Mouse (Mus musculus) neural tube, embryonic 11.5 days (tissue): ENCODE results near the gene Fam189a1. TPM values are rescaled to one million over a fixed set of nuclear protein-coding genes. Genes with fewer than 3 reads are reported as not detected.

Experiments
- ATAC-seq: fragments of 200-750 bp; cut with Nextera tagmentation; 2 replicates; pipeline ENCODE4 v1.8.0; 2017; ENCODE audit warnings: moderate number of reproducible peaks, mild to moderate bottlenecking, moderate TSS enrichment, moderate library complexity; ENCODE audit not compliant: insufficient read depth, low FRiP score, low TSS enrichment
- DNase-seq: peaks from one replicate; pipeline ENCODE4 v3.0.0-alpha.2; 2015; ENCODE audit warnings: low spot score
- H3K27ac ChIP-seq: fragments of 300-500 bp; sonication (generic); 2 replicates; pipeline ENCODE4 v1.5.1; 2014; ENCODE audit warnings: low read depth, mild to moderate bottlenecking, low read length
- H3K27me3 ChIP-seq: fragments of 300-500 bp; sonication (generic); 2 replicates; pipeline ENCODE4 v1.6.1; 2014; ENCODE audit warnings: mild to moderate bottlenecking, low read length, mixed read lengths; ENCODE audit not compliant: control insufficient read depth, insufficient read depth
- H3K36me3 ChIP-seq: fragments of 300-500 bp; sonication (generic); 2 replicates; pipeline ENCODE4 v1.6.1; 2014; ENCODE audit warnings: mild to moderate bottlenecking, low read length, moderate library complexity, mixed read lengths; ENCODE audit not compliant: control insufficient read depth, insufficient read depth
- H3K4me1 ChIP-seq: fragments of 300-500 bp; sonication (generic); 2 replicates; pipeline ENCODE4 v1.6.1; 2014; ENCODE audit warnings: low read length, mixed read lengths; ENCODE audit not compliant: control insufficient read depth, insufficient read depth
- H3K4me2 ChIP-seq: fragments of 300-500 bp; sonication (generic); 2 replicates; pipeline ENCODE4 v1.6.1; 2014; ENCODE audit warnings: low read depth, mild to moderate bottlenecking, moderate library complexity
- H3K4me3 ChIP-seq: fragments of 300-500 bp; sonication (generic); 2 replicates; pipeline ENCODE4 v1.5.1; 2014; ENCODE audit warnings: low read depth, low read length
- H3K9ac ChIP-seq: fragments of 300-500 bp; sonication (generic); 2 replicates; pipeline ENCODE4 v1.6.1; 2014; ENCODE audit warnings: mild to moderate bottlenecking, low read length
- H3K9me3 ChIP-seq: fragments of 300-500 bp; sonication (generic); 2 replicates; pipeline ENCODE4 v1.6.1; 2016; ENCODE audit warnings: low read length; ENCODE audit not compliant: control insufficient read depth
- WGBS: fragments of 180-500 bp; shearing (Covaris S2); extraction: QIAGEN DNeasy Blood & Tissue Kit; methylation state at CpG from one replicate; pipeline ENCODE4 v1.1.7; 2014; 5-methylcytosine and 5-hydroxymethylcytosine counted together
- polyA plus RNA-seq: library from polyadenylated mRNA; unstranded; fragments of >200 nt; fragmentation: Nextera tagmentation; extraction: Ambion mirVana; gene quantifications from 2 replicates; pipeline ENCODE4 v1.2.1, GENCODE M21; 2014

Gene Fam189a1
- polyA plus RNA-seq, 1 experiment from 2014 or later: 5.6 TPM

- WGBS: 35% methylated on average over 7 of the region's 7 CpGs
- Histone ChIP-seq H3K36me3 (no peaks in the 10 kb centered on the region), H3K9ac (no peak overlapping the region), H3K4me3 (no peak overlapping the region), H3K4me2 (no peak overlapping the region), H3K27ac (no peak overlapping the region), H3K4me1 (no peaks in the 10 kb centered on the region), H3K27me3 (no peaks in the 10 kb centered on the region), H3K9me3 (no peaks in the 10 kb centered on the region)
- peak; percentile 78 for DNase-seq
- ATAC-seq: peak; percentile 40; the same call in 1 of the 2 replicates
Observed at GRCm38 (mm10) chr7:64729785-64730184, 426.6 kb downstream of the Fam189a1 start.

- no peaks in the 10 kb centered on the region for H3K4me1 ChIP-seq
- H3K27me3 ChIP-seq: no peaks in the 10 kb centered on the region
- no peak overlapping the region for H3K4me3 ChIP-seq
- ATAC-seq (no peak), DNase-seq (no peak)
- no peaks in the 10 kb centered on the region for H3K9me3 ChIP-seq
- WGBS: 82% methylated on average over 3 of the region's 3 CpGs
- no peaks in the 10 kb centered on the region for H3K36me3 ChIP-seq
- H3K27ac ChIP-seq: no peak overlapping the region
- no peak overlapping the region for H3K9ac ChIP-seq
- no peak overlapping the region for H3K4me2 ChIP-seq
Observed at GRCm38 (mm10) chr7:64728816-64729215, 427.6 kb downstream of the Fam189a1 start.

- H3K4me1 ChIP-seq: no peaks in the 10 kb centered on the region
- H3K9ac ChIP-seq: no peak overlapping the region
Observed at GRCm38 (mm10) chr7:64728181-64728591, 428.2 kb downstream of the Fam189a1 start.

GRCm38 (mm10) chr7:64725967-64726695, 430.2 kb downstream of the Fam189a1 start:
- Histone ChIP-seq H3K27me3 (no peaks in the 10 kb centered on the region), H3K9ac (no peak overlapping the region), H3K36me3 (no peaks in the 10 kb centered on the region), H3K4me1 (no peaks in the 10 kb centered on the region), H3K4me2 (no peak overlapping the region), H3K9me3 (no peaks in the 10 kb centered on the region), H3K4me3 (no peak overlapping the region), H3K27ac (no peak overlapping the region)
- 82% methylated on average over 6 of the region's 6 CpGs for WGBS
- ATAC-seq (no peak), DNase-seq (no peak)

More at GRCm38 (mm10) chr7:64728181-64728591, 428.2 kb downstream of the Fam189a1 start:
- DNase-seq (no peak), ATAC-seq (no peak)
- WGBS: 90% methylated on average over 5 of the region's 5 CpGs
- H3K36me3 ChIP-seq: no peaks in the 10 kb centered on the region
- H3K9me3 ChIP-seq: no peaks in the 10 kb centered on the region
- no peak overlapping the region for H3K27ac ChIP-seq
- no peak overlapping the region for H3K4me2 ChIP-seq
- H3K4me3 ChIP-seq: no peak overlapping the region
- no peaks in the 10 kb centered on the region for H3K27me3 ChIP-seq

- ATAC-seq: no peak
- Histone ChIP-seq H3K9ac (no peak overlapping the region), H3K4me1 (no peaks in the 10 kb centered on the region), H3K4me3 (no peak overlapping the region), H3K27ac (no peak overlapping the region), H3K9me3 (no peaks in the 10 kb centered on the region), H3K36me3 (no peaks in the 10 kb centered on the region), H3K27me3 (no peaks in the 10 kb centered on the region), H3K4me2 (no peak overlapping the region)
- DNase-seq: no peak
- WGBS: 89% methylated on average over 1 of the region's 1 CpGs
Observed at GRCm38 (mm10) chr7:64724409-64724808, 432.0 kb downstream of the Fam189a1 start.

- Histone ChIP-seq H3K27ac (no peak overlapping the region), H3K9me3 (no peaks in the 10 kb centered on the region), H3K4me2 (no peak overlapping the region), H3K4me3 (no peak overlapping the region), H3K4me1 (no peaks in the 10 kb centered on the region), H3K36me3 (no peaks in the 10 kb centered on the region), H3K9ac (no peak overlapping the region), H3K27me3 (no peaks in the 10 kb centered on the region)
- ATAC-seq (no peak), DNase-seq (no peak)
- 90% methylated on average over 3 of the region's 3 CpGs for WGBS
Observed at GRCm38 (mm10) chr7:64723313-64723712, 433.1 kb downstream of the Fam189a1 start.

- WGBS: 81% methylated on average over 2 of the region's 2 CpGs
- Histone ChIP-seq H3K9me3 (no peaks in the 10 kb centered on the region), H3K4me2 (no peak overlapping the region), H3K27ac (no peak overlapping the region), H3K27me3 (no peaks in the 10 kb centered on the region), H3K36me3 (no peaks in the 10 kb centered on the region), H3K9ac (no peak overlapping the region), H3K4me3 (no peak overlapping the region), H3K4me1 (no peaks in the 10 kb centered on the region)
- DNase-seq (no peak), ATAC-seq (no peak)
Observed at GRCm38 (mm10) chr7:64716286-64716685, 440.1 kb downstream of the Fam189a1 start.

- H3K36me3 ChIP-seq: no peaks in the 10 kb centered on the region
- no peak overlapping the region for H3K4me3 ChIP-seq
- peak; percentile 23; the same call in 1 of the 2 replicates for ATAC-seq
- 82% methylated on average over 13 of the region's 13 CpGs for WGBS
- H3K27ac ChIP-seq: no peak overlapping the region
- H3K4me1 ChIP-seq: no peaks in the 10 kb centered on the region
- no peak overlapping the region for H3K4me2 ChIP-seq
- no peaks in the 10 kb centered on the region for H3K9me3 ChIP-seq
- no peak for DNase-seq
- no peaks in the 10 kb centered on the region for H3K27me3 ChIP-seq
- no peak overlapping the region for H3K9ac ChIP-seq
Observed at GRCm38 (mm10) chr7:64709520-64710262, 446.7 kb downstream of the Fam189a1 start.

GRCm38 (mm10) chr7:64708176-64708575, 448.2 kb downstream of the Fam189a1 start:
- Histone ChIP-seq H3K27ac (no peak overlapping the region), H3K4me2 (no peak overlapping the region), H3K9ac (no peak overlapping the region), H3K9me3 (no peaks in the 10 kb centered on the region), H3K4me1 (no peaks in the 10 kb centered on the region), H3K36me3 (no peaks in the 10 kb centered on the region), H3K27me3 (no peaks in the 10 kb centered on the region), H3K4me3 (no peak overlapping the region)
- no peak for DNase-seq
- 86% methylated on average over 4 of the region's 4 CpGs for WGBS
- no peak for ATAC-seq
